Mouse (Mus musculus): ENCODE measurements around the gene Mdm4. TPM values are rescaled to one million over a fixed set of nuclear protein-coding genes. Genes with fewer than 3 reads are reported as not detected.

The Mdm4 gene
- polyA plus RNA-seq, 1 experiment from 2014 or later: 35.7 TPM

GRCm38 (mm10) chr1:132981232-132981631 is 49.1 kb downstream of the Mdm4 start:
- DNase-seq (ENCODE audit: low spot score) (no peak), ATAC-seq (replicated peaks; ENCODE audit: insufficient number of reproducible peaks, low FRiP score, low TSS enrichment, low read depth) (no peak)
- H3K9ac ChIP-seq (replicated peaks; ENCODE audit: low read length): no peak overlapping the region
- no peaks in the 10 kb centered on the region; the same call in 1 of the 2 replicates for H3K36me3 ChIP-seq (replicated peaks; ENCODE audit: control insufficient read depth, insufficient read depth, low read depth, low read length)
- H3K4me2 ChIP-seq (ENCODE audit: low read depth, low read length): no peak overlapping the region
- no peak overlapping the region for H3K27ac ChIP-seq (replicated peaks; ENCODE audit: low read depth, low read length)
- no peaks in the 10 kb centered on the region for H3K4me1 ChIP-seq (ENCODE audit: control insufficient read depth, insufficient read depth, low read length)
- H3K9me3 ChIP-seq (replicated peaks; ENCODE audit: control insufficient read depth, low read length): no peaks in the 10 kb centered on the region
- H3K4me3 ChIP-seq (ENCODE audit: low read depth, low read length): no peak overlapping the region
- H3K27me3 ChIP-seq (ENCODE audit: control insufficient read depth, insufficient read depth, low read length): no peaks in the 10 kb centered on the region
- WGBS: 89% methylated on average over 6 of the region's 6 CpGs

- 78% methylated on average over 1 of the region's 1 CpGs for WGBS
- Histone ChIP-seq H3K36me3 (replicated peaks; ENCODE audit: control insufficient read depth, insufficient read depth, low read depth, low read length) (no peaks in the 10 kb centered on the region), H3K4me2 (ENCODE audit: low read depth, low read length) (no peak overlapping the region), H3K4me3 (ENCODE audit: low read depth, low read length) (no peak overlapping the region), H3K9me3 (replicated peaks; ENCODE audit: control insufficient read depth, low read length) (no peaks in the 10 kb centered on the region), H3K4me1 (ENCODE audit: control insufficient read depth, insufficient read depth, low read length) (no peaks in the 10 kb centered on the region), H3K27me3 (ENCODE audit: control insufficient read depth, insufficient read depth, low read length) (no peaks in the 10 kb centered on the region), H3K27ac (replicated peaks; ENCODE audit: low read depth, low read length) (no peak overlapping the region), H3K9ac (replicated peaks; ENCODE audit: low read length) (no peak overlapping the region)
- DNase-seq (ENCODE audit: low spot score): no peak
- ATAC-seq (replicated peaks; ENCODE audit: insufficient number of reproducible peaks, low FRiP score, low TSS enrichment, low read depth): no peak
Observed at GRCm38 (mm10) chr1:132977402-132977801, 53.0 kb downstream of the Mdm4 start.

DNA sequence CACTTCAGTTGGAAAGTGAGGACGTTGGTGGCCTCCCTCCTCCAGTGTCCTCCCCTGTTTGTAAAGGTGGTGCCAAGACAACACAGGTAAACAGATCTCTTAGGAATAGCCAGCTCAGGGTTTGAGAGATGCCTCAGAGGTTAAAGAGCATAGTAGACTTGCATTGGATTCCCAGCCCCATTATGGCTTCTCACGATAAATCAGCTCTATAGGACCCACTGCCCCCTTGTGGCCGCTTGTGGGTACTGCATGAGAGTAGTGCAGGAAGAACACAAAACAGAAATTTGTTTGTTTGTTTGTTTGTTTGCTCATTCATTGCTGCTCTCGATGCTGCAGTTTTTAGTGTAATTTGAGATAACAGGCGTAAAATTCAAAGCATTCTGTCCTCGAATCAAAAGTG is 61.7 kb downstream of the Mdm4 start:
- no peak overlapping the region for H3K9ac ChIP-seq (replicated peaks; ENCODE audit: low read length)
- no peaks in the 10 kb centered on the region for H3K9me3 ChIP-seq (replicated peaks; ENCODE audit: control insufficient read depth, low read length)
- no peak overlapping the region for H3K27ac ChIP-seq (replicated peaks; ENCODE audit: low read depth, low read length)
- H3K36me3 ChIP-seq (replicated peaks; ENCODE audit: control insufficient read depth, insufficient read depth, low read depth, low read length): no peaks in the 10 kb centered on the region
- no peaks in the 10 kb centered on the region for H3K4me1 ChIP-seq (ENCODE audit: control insufficient read depth, insufficient read depth, low read length)
- no peak overlapping the region for H3K4me3 ChIP-seq (ENCODE audit: low read depth, low read length)
- no peak overlapping the region for H3K4me2 ChIP-seq (ENCODE audit: low read depth, low read length)
- DNase-seq (ENCODE audit: low spot score) (peak; percentile 65), ATAC-seq (replicated peaks; ENCODE audit: insufficient number of reproducible peaks, low FRiP score, low TSS enrichment, low read depth) (no peak)
- 21% methylated on average over 6 of the region's 6 CpGs for WGBS
- H3K27me3 ChIP-seq (ENCODE audit: control insufficient read depth, insufficient read depth, low read length): no peaks in the 10 kb centered on the region

DNA sequence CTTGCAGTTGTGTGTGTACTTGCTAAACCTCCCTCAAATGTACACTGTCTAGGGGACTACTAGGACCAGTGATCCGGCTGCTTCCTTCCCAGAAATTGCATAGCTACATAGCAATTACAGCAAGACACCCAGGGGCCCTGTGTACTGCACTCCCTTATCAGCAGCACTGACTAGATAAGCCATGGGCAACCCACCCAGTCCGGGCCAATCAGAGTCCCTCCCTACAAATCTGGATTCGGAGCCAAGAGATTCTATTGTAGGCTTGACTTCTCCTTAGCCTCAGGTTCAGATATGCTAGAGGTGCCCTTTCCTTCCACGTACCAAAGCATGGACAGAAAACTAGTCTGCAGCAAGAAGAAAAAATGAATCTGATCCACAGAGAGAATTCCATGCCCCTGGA is 65.7 kb downstream of the Mdm4 start:
- Histone ChIP-seq H3K9me3 (replicated peaks; ENCODE audit: control insufficient read depth, low read length) (no peaks in the 10 kb centered on the region), H3K4me3 (ENCODE audit: low read depth, low read length) (no peak overlapping the region), H3K27me3 (ENCODE audit: control insufficient read depth, insufficient read depth, low read length) (no peaks in the 10 kb centered on the region), H3K9ac (replicated peaks; ENCODE audit: low read length) (no peak overlapping the region), H3K4me1 (ENCODE audit: control insufficient read depth, insufficient read depth, low read length) (no peaks in the 10 kb centered on the region), H3K36me3 (replicated peaks; ENCODE audit: control insufficient read depth, insufficient read depth, low read depth, low read length) (no peaks in the 10 kb centered on the region), H3K27ac (replicated peaks; ENCODE audit: low read depth, low read length) (no peak overlapping the region), H3K4me2 (ENCODE audit: low read depth, low read length) (no peak overlapping the region)
- no peak for DNase-seq (ENCODE audit: low spot score)
- 83% methylated on average over 4 of the region's 4 CpGs for WGBS
- ATAC-seq (replicated peaks; ENCODE audit: insufficient number of reproducible peaks, low FRiP score, low TSS enrichment, low read depth): no peak

- no peaks in the 10 kb centered on the region for H3K27me3 ChIP-seq (ENCODE audit: control insufficient read depth, insufficient read depth, low read length)
- no peak overlapping the region for H3K27ac ChIP-seq (replicated peaks; ENCODE audit: low read depth, low read length)
- DNase-seq (ENCODE audit: low spot score): no peak
- no peaks in the 10 kb centered on the region for H3K36me3 ChIP-seq (replicated peaks; ENCODE audit: control insufficient read depth, insufficient read depth, low read depth, low read length)
- no peaks in the 10 kb centered on the region for H3K9me3 ChIP-seq (replicated peaks; ENCODE audit: control insufficient read depth, low read length)
- no peak overlapping the region for H3K4me2 ChIP-seq (ENCODE audit: low read depth, low read length)
- H3K4me1 ChIP-seq (ENCODE audit: control insufficient read depth, insufficient read depth, low read length): no peaks in the 10 kb centered on the region
- no peak overlapping the region for H3K4me3 ChIP-seq (ENCODE audit: low read depth, low read length)
- ATAC-seq (replicated peaks; ENCODE audit: insufficient number of reproducible peaks, low FRiP score, low TSS enrichment, low read depth): no peak
- no peak overlapping the region for H3K9ac ChIP-seq (replicated peaks; ENCODE audit: low read length)
- WGBS: 95% methylated on average over 2 of the region's 2 CpGs
Observed at GRCm38 (mm10) chr1:132964106-132964505, 66.3 kb downstream of the Mdm4 start.

GRCm38 (mm10) chr1:132961751-132962150 is 68.6 kb downstream of the Mdm4 start:
- Histone ChIP-seq H3K27me3 (ENCODE audit: control insufficient read depth, insufficient read depth, low read length) (no peaks in the 10 kb centered on the region), H3K27ac (replicated peaks; ENCODE audit: low read depth, low read length) (no peak overlapping the region), H3K4me2 (ENCODE audit: low read depth, low read length) (no peak overlapping the region), H3K4me3 (ENCODE audit: low read depth, low read length) (no peak overlapping the region), H3K4me1 (ENCODE audit: control insufficient read depth, insufficient read depth, low read length) (no peaks in the 10 kb centered on the region), H3K36me3 (replicated peaks; ENCODE audit: control insufficient read depth, insufficient read depth, low read depth, low read length) (no peaks in the 10 kb centered on the region), H3K9me3 (replicated peaks; ENCODE audit: control insufficient read depth, low read length) (no peaks in the 10 kb centered on the region), H3K9ac (replicated peaks; ENCODE audit: low read length) (no peak overlapping the region)
- DNase-seq (ENCODE audit: low spot score) (no peak), ATAC-seq (replicated peaks; ENCODE audit: insufficient number of reproducible peaks, low FRiP score, low TSS enrichment, low read depth) (no peak)
- WGBS: 88% methylated on average over 3 of the region's 3 CpGs

- WGBS: 82% methylated on average over 5 of the region's 5 CpGs
- no peak for ATAC-seq (replicated peaks; ENCODE audit: insufficient number of reproducible peaks, low FRiP score, low TSS enrichment, low read depth)
- H3K36me3 ChIP-seq (replicated peaks; ENCODE audit: control insufficient read depth, insufficient read depth, low read depth, low read length): no peaks in the 10 kb centered on the region
Observed at GRCm38 (mm10) chr1:132956809-132957208, 73.6 kb downstream of the Mdm4 start.

GRCm38 (mm10) chr1:132947811-132948210 is 82.5 kb downstream of the Mdm4 start:
- Histone ChIP-seq H3K27me3 (ENCODE audit: control insufficient read depth, insufficient read depth, low read length) (no peaks in the 10 kb centered on the region), H3K9ac (replicated peaks; ENCODE audit: low read length) (no peak overlapping the region), H3K9me3 (replicated peaks; ENCODE audit: control insufficient read depth, low read length) (no peaks in the 10 kb centered on the region), H3K36me3 (replicated peaks; ENCODE audit: control insufficient read depth, insufficient read depth, low read depth, low read length) (no peaks in the 10 kb centered on the region), H3K4me2 (ENCODE audit: low read depth, low read length) (no peak overlapping the region), H3K4me1 (ENCODE audit: control insufficient read depth, insufficient read depth, low read length) (no peaks in the 10 kb centered on the region), H3K4me3 (ENCODE audit: low read depth, low read length) (no peak overlapping the region), H3K27ac (replicated peaks; ENCODE audit: low read depth, low read length) (no peak overlapping the region)
- 64% methylated on average over 7 of the region's 7 CpGs for WGBS
- DNase-seq (ENCODE audit: low spot score) (no peak), ATAC-seq (replicated peaks; ENCODE audit: insufficient number of reproducible peaks, low FRiP score, low TSS enrichment, low read depth) (no peak)

More at GRCm38 (mm10) chr1:132956809-132957208, 73.6 kb downstream of the Mdm4 start:
- Histone ChIP-seq H3K4me2 (ENCODE audit: low read depth, low read length) (no peak overlapping the region), H3K4me1 (ENCODE audit: control insufficient read depth, insufficient read depth, low read length) (no peaks in the 10 kb centered on the region), H3K9ac (replicated peaks; ENCODE audit: low read length) (no peak overlapping the region), H3K4me3 (ENCODE audit: low read depth, low read length) (no peak overlapping the region), H3K9me3 (replicated peaks; ENCODE audit: control insufficient read depth, low read length) (no peaks in the 10 kb centered on the region), H3K27me3 (ENCODE audit: control insufficient read depth, insufficient read depth, low read length) (no peaks in the 10 kb centered on the region), H3K27ac (replicated peaks; ENCODE audit: low read depth, low read length) (no peak overlapping the region)
- no peak for DNase-seq (ENCODE audit: low spot score)
